In the genomic region with DNA sequence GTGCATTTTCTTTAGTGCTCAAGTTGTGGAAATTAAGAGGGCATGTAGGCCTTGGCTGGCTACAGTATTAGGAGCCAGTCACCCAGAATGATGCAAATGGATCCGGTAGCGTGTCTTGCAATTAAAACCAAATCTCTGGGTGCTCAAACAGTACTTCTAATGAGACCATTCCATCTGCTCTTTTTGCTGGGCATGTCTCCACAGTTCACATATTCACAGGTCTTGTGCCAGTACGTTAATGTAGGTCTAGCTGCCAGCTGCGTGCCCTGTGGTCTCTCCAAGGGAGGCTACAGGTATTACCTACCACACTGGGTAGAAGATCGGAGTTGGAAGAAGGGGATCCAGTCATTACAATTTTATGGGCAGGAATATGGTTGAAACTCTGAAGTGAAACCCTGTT, we compare ENCODE assay signal across 8 mouse cellular contexts. TPM values are rescaled to one million over a fixed set of nuclear protein-coding genes. Genes with fewer than 3 reads are reported as not detected.
DNase-seq lines count a peak whose midpoint lies in the region; ATAC-seq and TF ChIP-seq lines count a peak whose summit lies in the region.

No protein-coding gene starts in this region.

- H3K4me3 ChIP-seq in CH12.LX (replicated peaks in 1 of 3; ENCODE audit: low read depth in 2 of 3, low read length in 2 of 3, poor library complexity in 1 of 3) = peak overlapping the region; percentile 64 to 75 (median 65)
- peak overlapping the region; percentile 69 for H3K4me3 ChIP-seq in forebrain, embryonic 13.5 days
- H3K4me3 ChIP-seq in liver, embryonic 12.5 days = peak overlapping the region; percentile 81

- intact Hi-C loops in heart, postnatal 36 days (cut with DNase I) = loop anchor here (10.0 kb wide), 1 partner anchor 497 kb away; the partner anchor contains the start of gene Bms1

- in situ Hi-C loops in CH12.LX (cut with MboI; ENCODE audit: low pct_ligation_motif_present, low pct_unique_long_range_greater_than_20kb, low sequenced_read_pairs) = loop anchor here (5.0 to 10.0 kb wide), 2 partner anchors 36 to 53 kb away; partner anchors contain the start of gene Zfp239

- 12% methylated on average over 5 of the region's 5 CpGs for WGBS in forebrain, embryonic 13.5 days
- WGBS in liver, embryonic 12.5 days (ENCODE audit: insufficient replicate concordance) = 40% methylated on average over 5 of the region's 5 CpGs

- peak overlapping the region; percentile 70 for H3K9ac ChIP-seq in CH12.LX (ENCODE audit: insufficient read depth, low read depth)
- H3K9ac ChIP-seq in forebrain, embryonic 13.5 days = peak overlapping the region; percentile 83
- H3K9ac ChIP-seq in liver, embryonic 12.5 days = peak overlapping the region; percentile 91

- peak overlapping the region; percentile 4; the same call in 1 of the 2 replicates for H3K27ac ChIP-seq in CH12.LX (ENCODE audit: insufficient read depth, low read depth)
- H3K27ac ChIP-seq in forebrain, embryonic 13.5 days = peak overlapping the region; percentile 83
- H3K27ac ChIP-seq in liver, embryonic 12.5 days = peak overlapping the region; percentile 99

- H3K9me3 ChIP-seq in CH12.LX (replicated peaks; ENCODE audit: low read length) = no peaks in the 10 kb centered on the region
- no peaks in the 10 kb centered on the region for H3K9me3 ChIP-seq in forebrain, embryonic 13.5 days (replicated peaks)
- no peaks in the 10 kb centered on the region for H3K9me3 ChIP-seq in liver, embryonic 12.5 days (replicated peaks)

- dilution Hi-C loops in CH12.LX (cut with MboI; ENCODE audit: extremely low pct_ligation_motif_present, extremely low pct_unique_long_range_greater_than_20kb, low sequenced_read_pairs) = no loop called here

- TF ChIP-seq CTCF in CH12.LX (conservative IDR thresholded peaks at IDR 0.05 in 1 of 2, IDR thresholded peaks at IDR 0.05 in 1 of 2; ENCODE audit: low read depth in 2 of 2, low read length in 2 of 2) = no peak

- no peak for TF ChIP-seq POLR2A in CH12.LX (IDR thresholded peaks at IDR 0.05; ENCODE audit: low read depth, low read length)

- peaks cover 5 to 62% of the 10 kb centered on the region in 2 experiments; a peak in 3 of 4 replicates for H3K4me1 ChIP-seq in CH12.LX (ENCODE audit: control insufficient read depth in 1 of 2, insufficient read depth in 2 of 2)
- H3K4me1 ChIP-seq in forebrain, embryonic 13.5 days = peaks cover 51% of the 10 kb centered on the region
- H3K4me1 ChIP-seq in liver, embryonic 12.5 days = peaks cover 71% of the 10 kb centered on the region

- DNase-seq in heart, adult 11 months = peak; percentile 85
- DNase-seq in heart, postnatal 36 days = no peak
- no peak for DNase-seq in CH12.LX (ENCODE audit: extremely low read depth)
- no peak for DNase-seq in right cerebral cortex, adult 2 months (ENCODE audit: low spot score in 2 of 2)
- no peak for DNase-seq in c-Kit-positive CD71-positive TER-119-positive erythroid progenitor cells, embryonic 14.5 days (ENCODE audit: low spot score)
- no peak for DNase-seq in frontal cortex, postnatal 25 days (ENCODE audit: low spot score in 2 of 2)

- no peak for TF ChIP-seq RAD21 in CH12.LX (IDR thresholded peaks at IDR 0.05; ENCODE audit: low read depth, low read length)

- ATAC-seq in forebrain, embryonic 13.5 days = peak; percentile 44
- no peak for ATAC-seq in liver, embryonic 12.5 days

- H3K36me3 ChIP-seq in CH12.LX (replicated peaks in 1 of 2; ENCODE audit: control insufficient read depth in 1 of 2, insufficient read depth in 1 of 2, low read length in 1 of 2) = peaks cover 22 to 68% of the 10 kb centered on the region in 2 experiments
- 0 out of 2 replicates have a peak, but pooled peaks cover 5% of the 10 kb centered on the region for H3K36me3 ChIP-seq in forebrain, embryonic 13.5 days (ENCODE audit: poor library complexity, severe bottlenecking)
- H3K36me3 ChIP-seq in liver, embryonic 12.5 days = peaks cover 71% of the 10 kb centered on the region

- TF ChIP-seq EP300 in CH12.LX (IDR thresholded peaks at IDR 0.05; ENCODE audit: low read length) = no peak

- peaks cover 89% of the 10 kb centered on the region for H3K79me2 ChIP-seq in CH12.LX (replicated peaks; ENCODE audit: control insufficient read depth, extremely low read depth, insufficient read depth, poor library complexity, severe bottlenecking)

- no peaks in the 10 kb centered on the region for H3K27me3 ChIP-seq in CH12.LX (replicated peaks)
- no peaks in the 10 kb centered on the region for H3K27me3 ChIP-seq in forebrain, embryonic 13.5 days
- H3K27me3 ChIP-seq in liver, embryonic 12.5 days (replicated peaks) = no peaks in the 10 kb centered on the region

- peak overlapping the region; percentile 97 for H3K4me2 ChIP-seq in CH12.LX (ENCODE audit: insufficient read depth, low read depth, poor library complexity, severe bottlenecking)
- peak overlapping the region; percentile 92 for H3K4me2 ChIP-seq in forebrain, embryonic 13.5 days
- peak overlapping the region; percentile 89 for H3K4me2 ChIP-seq in liver, embryonic 12.5 days

TF ChIP-seq in CH12.LX, 34 proteins besides CTCF, POLR2A, EP300 and RAD21:
- TF ChIP-seq POLR2AphosphoS2 (IDR thresholded peaks at IDR 0.05; ENCODE audit: low read depth, low read length) (0 out of 2 replicates have a peak, but pooled peaks have one; percentile 10), TBP (conservative IDR thresholded peaks at IDR 0.05; ENCODE audit: low read depth, low read length) (no peak), USF2 (conservative IDR thresholded peaks at IDR 0.05; ENCODE audit: low read depth, low read length) (no peak), PAX5 (IDR thresholded peaks at IDR 0.05; ENCODE audit: low read length) (no peak), MAZ (IDR thresholded peaks at IDR 0.05; ENCODE audit: low read depth, low read length) (no peak)
TF ChIP-seq in CH12.LX: peak in this region for 1.

RNA-seq across cellular contexts. Expression of gene Hnrnpf, which starts 17.9 kb away (rescaled TPM):
- 100 to 1,000 TPM; 190 to 198 TPM for total RNA-seq in heart, postnatal 36 days (2021)
- 598 and 821 TPM in 2 replicates for total RNA-seq in CH12.LX (2012; rRNA removed)
- total RNA-seq in CH12.LX (2014; rRNA removed) = 1,196 and 1,374 TPM in 2 replicates
- polyA plus RNA-seq in CH12.LX (2012; ENCODE audit: insufficient read length, low read depth) = 790 and 847 TPM in 2 replicates
- polyA plus RNA-seq in forebrain, embryonic 13.5 days (2015; fragmentation: Nextera tagmentation; extraction: Ambion mirVana) = 514 and 545 TPM in 2 replicates
- polyA plus RNA-seq in liver, embryonic 12.5 days (2016; fragmentation: Nextera tagmentation; extraction: Ambion mirVana) = 702 and 711 TPM in 2 replicates

RNA-seq across cellular contexts. Expression of gene Fxyd4, which starts 19.4 kb away (rescaled TPM):
- total RNA-seq in heart, postnatal 36 days (2021) = not detected
- not detected in 2 replicates for total RNA-seq in CH12.LX (2012; rRNA removed)
- not detected in 2 replicates for total RNA-seq in CH12.LX (2014; rRNA removed)
- 0.55 TPM in 1 of 2 replicates, not detected in the other for polyA plus RNA-seq in CH12.LX (2012; ENCODE audit: insufficient read length, low read depth)
- polyA plus RNA-seq in forebrain, embryonic 13.5 days (2015; fragmentation: Nextera tagmentation; extraction: Ambion mirVana) = 3.0 and 4.1 TPM in 2 replicates
- 0.72 and 0.73 TPM in 2 replicates for polyA plus RNA-seq in liver, embryonic 12.5 days (2016; fragmentation: Nextera tagmentation; extraction: Ambion mirVana)

RNA-seq across cellular contexts. Expression of gene Zfp239, which starts 56.1 kb away (rescaled TPM):
- under 1 TPM; 0.19 to 0.24 TPM for total RNA-seq in heart, postnatal 36 days (2021)
- total RNA-seq in CH12.LX (2012; rRNA removed) (13.1 and 16.2 TPM in 2 replicates), CH12.LX (2014; rRNA removed) (19.6 and 20.4 TPM in 2 replicates)
- polyA plus RNA-seq in CH12.LX (2012; ENCODE audit: insufficient read length, low read depth) = 15.1 and 16.6 TPM in 2 replicates
- 15.1 and 17.1 TPM in 2 replicates for polyA plus RNA-seq in forebrain, embryonic 13.5 days (2015; fragmentation: Nextera tagmentation; extraction: Ambion mirVana)
- polyA plus RNA-seq in liver, embryonic 12.5 days (2016; fragmentation: Nextera tagmentation; extraction: Ambion mirVana) = 4.7 and 5.6 TPM in 2 replicates

Comparison
In these comparisons a context has a peak if more than half of its experiments do, and no peak if none do; other contexts are left out.
1. H3K27ac ChIP-seq: peak in every context shown above with its lines; median percentile 99 in liver, embryonic 12.5 days; 83 in forebrain, embryonic 13.5 days; 4 in CH12.LX.